Mouse (Mus musculus): ENCODE measurements around the gene Ccdc9. TPM values are rescaled to one million over a fixed set of nuclear protein-coding genes. Genes with fewer than 3 reads are reported as not detected.

Gene Ccdc9
- total RNA-seq, 2 experiments from 2014 or later, result 34.6 to 36.9 TPM

- no peak for DNase-seq
- intact Hi-C loops (cut with DNase I), result no loop called here
Measured at GRCm38 (mm10) chr7:16240281-16240977, 46.2 kb downstream of the Ccdc9 start.

DNA sequence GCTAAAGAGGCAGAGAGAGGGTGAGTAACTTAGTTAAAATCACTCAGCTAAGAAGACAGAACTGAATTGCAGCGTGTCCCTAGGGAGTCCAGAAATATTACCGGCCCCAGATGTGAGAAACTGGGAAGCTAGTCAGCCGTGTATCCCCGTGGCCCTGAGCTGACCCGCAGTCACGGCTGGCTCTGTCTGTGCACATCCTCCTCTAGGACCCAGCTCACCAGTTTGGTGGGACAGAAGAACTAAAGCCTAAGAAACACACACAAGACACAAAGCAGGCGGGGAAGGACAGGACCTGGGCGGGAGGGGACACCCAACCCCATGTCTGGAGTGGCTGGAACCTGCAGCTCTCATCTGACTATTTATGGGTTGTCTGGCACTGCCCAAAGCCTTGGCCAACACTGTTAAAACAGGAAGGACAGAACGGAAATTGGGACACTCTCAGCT, 47.0 kb downstream of the Ccdc9 start:
- intact Hi-C loops (cut with DNase I), result no loop called here
- peak; percentile 32 to 54 for DNase-seq

DNA sequence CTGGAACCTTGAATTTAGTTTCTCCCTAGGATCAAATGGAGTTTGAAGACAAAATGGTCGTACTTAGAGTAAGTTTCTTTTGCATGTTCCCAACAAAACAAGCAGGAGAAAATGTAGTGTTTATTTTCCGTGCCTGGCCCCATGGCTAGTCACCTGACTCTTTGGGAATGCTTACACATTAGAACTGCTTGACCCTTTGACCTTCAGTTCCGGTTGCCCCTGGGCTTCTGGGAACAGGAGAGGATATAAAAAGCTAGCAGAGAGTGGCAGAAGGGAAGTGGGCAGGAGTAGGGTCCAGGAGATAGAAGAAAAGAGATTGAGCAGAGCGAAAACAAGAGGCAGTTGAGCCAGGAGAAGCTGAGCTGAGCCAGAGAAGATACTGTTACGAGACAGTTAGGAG, 56.7 kb downstream of the Ccdc9 start:
- intact Hi-C loops (cut with DNase I), result no loop called here
- peak in 1 of 2 experiments; percentile 30 for DNase-seq

Other genes with a start within 250 kb of the Ccdc9 start
- gene Bicra, start 238.9 kb downstream of the Ccdc9 start, total RNA-seq (2021), result 1 to 10 TPM; 8.1 to 8.2 TPM
- gene Zfp541, start 225.0 kb downstream of the Ccdc9 start, total RNA-seq (2021), result not detected
- 10 to 100 TPM; 81.3 to 84.7 TPM for gene Napa, start 188.3 kb downstream of the Ccdc9 start, total RNA-seq (2021)
- 10 to 100 TPM; 23.0 to 23.1 TPM for gene Kptn, start 166.9 kb downstream of the Ccdc9 start, total RNA-seq (2021)
- 1 to 10 TPM in 1 of 2 experiments, under 1 TPM in 1; 0.67 to 1.1 TPM for gene Slc8a2, start 157.0 kb downstream of the Ccdc9 start, total RNA-seq (2021)
- 1 to 10 TPM; 3.9 to 4.9 TPM for gene Meis3, start 111.7 kb downstream of the Ccdc9 start, total RNA-seq (2021)
- gene Dhx34, start 64.8 kb downstream of the Ccdc9 start, total RNA-seq (2021), result 1 to 10 TPM; 7.9 to 8.7 TPM
- gene C5ar2, start 42.6 kb downstream of the Ccdc9 start, total RNA-seq (2021), result 1 to 10 TPM; 1.2 to 1.7 TPM
- 1 to 10 TPM; 6.4 to 7.8 TPM for gene C5ar1, start 27.3 kb downstream of the Ccdc9 start, total RNA-seq (2021)
- gene Inafm1, start 13.2 kb downstream of the Ccdc9 start, total RNA-seq (2021), result 10 to 100 TPM; 17.0 to 17.8 TPM
- gene Bbc3, start 21.6 kb upstream of the Ccdc9 start, total RNA-seq (2021), result 1 to 10 TPM; 3.1 to 5.0 TPM
- 10 to 100 TPM; 33.6 to 35.7 TPM for gene Sae1, start 101.0 kb upstream of the Ccdc9 start, total RNA-seq (2021)
- gene Zc3h4, start 114.1 kb upstream of the Ccdc9 start, total RNA-seq (2021), result 10 to 100 TPM; 28.9 to 37.8 TPM
- gene Tmem160, start 166.0 kb upstream of the Ccdc9 start, total RNA-seq (2021), result 10 to 100 TPM; 79.4 to 89.8 TPM
- gene Npas1, start 190.9 kb upstream of the Ccdc9 start, total RNA-seq (2021), result not detected